Mouse (Mus musculus): Measurements from ENCODE around the gene Rnf144b. TPM values are rescaled to one million over a fixed set of nuclear protein-coding genes. Genes with fewer than 3 reads are reported as not detected.

Rnf144b gene
- polyA plus RNA-seq, 1 experiment from 2014 or later = 2.5 TPM

GRCm38 (mm10) chr13:47192771-47193170, 70.3 kb downstream of the Rnf144b start:
- Histone ChIP-seq H3K9ac (ENCODE audit: low read depth, low read length) (no peak overlapping the region), H3K9me3 (replicated peaks; ENCODE audit: control insufficient read depth, low read length) (no peaks in the 10 kb centered on the region), H3K4me2 (ENCODE audit: low read depth, low read length) (no peak overlapping the region), H3K4me3 (ENCODE audit: low read depth, low read length) (no peak overlapping the region), H3K27ac (ENCODE audit: low read length) (no peak overlapping the region), H3K36me3 (ENCODE audit: control insufficient read depth, insufficient read depth) (no peaks in the 10 kb centered on the region), H3K27me3 (ENCODE audit: control insufficient read depth, insufficient read depth, low read depth, low read length) (peaks cover 14% of the 10 kb centered on the region), H3K4me1 (ENCODE audit: control insufficient read depth, low read depth, low read length) (no peaks in the 10 kb centered on the region; the same call in 1 of the 2 replicates)
- 57% methylated on average over 5 of the region's 5 CpGs for WGBS (ENCODE audit: insufficient replicate concordance)
- ATAC-seq (ENCODE audit: low read depth) = no peak

- H3K27ac ChIP-seq (ENCODE audit: low read length) = peak overlapping the region; percentile 70
- ATAC-seq (ENCODE audit: low read depth) = peak; percentile 63
- H3K27me3 ChIP-seq (ENCODE audit: control insufficient read depth, insufficient read depth, low read depth, low read length) = peaks cover 14% of the 10 kb centered on the region
- no peaks in the 10 kb centered on the region; the same call in 1 of the 2 replicates for H3K4me1 ChIP-seq (ENCODE audit: control insufficient read depth, low read depth, low read length)
- H3K4me2 ChIP-seq (ENCODE audit: low read depth, low read length) = peak overlapping the region; percentile 58
- H3K9me3 ChIP-seq (replicated peaks; ENCODE audit: control insufficient read depth, low read length) = no peaks in the 10 kb centered on the region
- H3K36me3 ChIP-seq (ENCODE audit: control insufficient read depth, insufficient read depth) = no peaks in the 10 kb centered on the region
- H3K9ac ChIP-seq (ENCODE audit: low read depth, low read length) = peak overlapping the region; percentile 56
- peak overlapping the region; percentile 63 for H3K4me3 ChIP-seq (ENCODE audit: low read depth, low read length)
- WGBS (ENCODE audit: insufficient replicate concordance) = 7% methylated on average over 31 of the region's 32 CpGs
These were observed 71.1 kb downstream of the Rnf144b start for GRCm38 (mm10) chr13:47193326-47194153.

GRCm38 (mm10) chr13:47194695-47195094, 72.2 kb downstream of the Rnf144b start:
- peak overlapping the region; percentile 63 for H3K4me3 ChIP-seq (ENCODE audit: low read depth, low read length)
- peak overlapping the region; percentile 49 for H3K9ac ChIP-seq (ENCODE audit: low read depth, low read length)
- H3K4me1 ChIP-seq (ENCODE audit: control insufficient read depth, low read depth, low read length) = no peaks in the 10 kb centered on the region; the same call in 1 of the 2 replicates
- peaks cover 14% of the 10 kb centered on the region for H3K27me3 ChIP-seq (ENCODE audit: control insufficient read depth, insufficient read depth, low read depth, low read length)
- ATAC-seq (ENCODE audit: low read depth) = no peak
- H3K36me3 ChIP-seq (ENCODE audit: control insufficient read depth, insufficient read depth) = no peaks in the 10 kb centered on the region
- H3K27ac ChIP-seq (ENCODE audit: low read length) = peak overlapping the region; percentile 41; the same call in 1 of the 2 replicates
- H3K9me3 ChIP-seq (replicated peaks; ENCODE audit: control insufficient read depth, low read length) = no peaks in the 10 kb centered on the region
- WGBS (ENCODE audit: insufficient replicate concordance) = 7% methylated on average over 11 of the region's 11 CpGs
- H3K4me2 ChIP-seq (ENCODE audit: low read depth, low read length) = peak overlapping the region; percentile 58

- Histone ChIP-seq H3K36me3 (ENCODE audit: control insufficient read depth, insufficient read depth) (no peaks in the 10 kb centered on the region), H3K9ac (ENCODE audit: low read depth, low read length) (no peak overlapping the region), H3K27me3 (ENCODE audit: control insufficient read depth, insufficient read depth, low read depth, low read length) (peaks cover 14% of the 10 kb centered on the region), H3K9me3 (replicated peaks; ENCODE audit: control insufficient read depth, low read length) (no peaks in the 10 kb centered on the region), H3K4me3 (ENCODE audit: low read depth, low read length) (no peak overlapping the region), H3K4me2 (ENCODE audit: low read depth, low read length) (peak overlapping the region; percentile 58), H3K27ac (ENCODE audit: low read length) (no peak overlapping the region), H3K4me1 (ENCODE audit: control insufficient read depth, low read depth, low read length) (no peaks in the 10 kb centered on the region; the same call in 1 of the 2 replicates)
- WGBS (ENCODE audit: insufficient replicate concordance) = 53% methylated on average over 4 of the region's 4 CpGs
- peak; percentile 37; the same call in 1 of the 2 replicates for ATAC-seq (ENCODE audit: low read depth)
These were observed 73.0 kb downstream of the Rnf144b start for GRCm38 (mm10) chr13:47195491-47195890.

GRCm38 (mm10) chr13:47200011-47200670, 77.7 kb downstream of the Rnf144b start:
- WGBS (ENCODE audit: insufficient replicate concordance) = 59% methylated on average over 12 of the region's 12 CpGs
- Histone ChIP-seq H3K9ac (ENCODE audit: low read depth, low read length) (no peak overlapping the region), H3K4me2 (ENCODE audit: low read depth, low read length) (no peak overlapping the region), H3K9me3 (replicated peaks; ENCODE audit: control insufficient read depth, low read length) (no peaks in the 10 kb centered on the region), H3K27me3 (ENCODE audit: control insufficient read depth, insufficient read depth, low read depth, low read length) (no peaks in the 10 kb centered on the region), H3K4me1 (ENCODE audit: control insufficient read depth, low read depth, low read length) (no peaks in the 10 kb centered on the region; the same call in none of the 2 replicates), H3K4me3 (ENCODE audit: low read depth, low read length) (no peak overlapping the region), H3K27ac (ENCODE audit: low read length) (no peak overlapping the region), H3K36me3 (ENCODE audit: control insufficient read depth, insufficient read depth) (no peaks in the 10 kb centered on the region; the same call in 1 of the 2 replicates)
- no peak for ATAC-seq (ENCODE audit: low read depth)

- H3K36me3 ChIP-seq (ENCODE audit: control insufficient read depth, insufficient read depth) = peaks cover 2% of the 10 kb centered on the region
- H3K4me3 ChIP-seq (ENCODE audit: low read depth, low read length) = no peak overlapping the region
- no peak overlapping the region for H3K9ac ChIP-seq (ENCODE audit: low read depth, low read length)
- H3K4me1 ChIP-seq (ENCODE audit: control insufficient read depth, low read depth, low read length) = no peaks in the 10 kb centered on the region; the same call in 1 of the 2 replicates
- WGBS (ENCODE audit: insufficient replicate concordance) = 64% methylated on average over 13 of the region's 13 CpGs
- H3K4me2 ChIP-seq (ENCODE audit: low read depth, low read length) = no peak overlapping the region
- peaks cover 2% of the 10 kb centered on the region; the same call in 1 of the 2 replicates for H3K9me3 ChIP-seq (replicated peaks; ENCODE audit: control insufficient read depth, low read length)
- H3K27me3 ChIP-seq (ENCODE audit: control insufficient read depth, insufficient read depth, low read depth, low read length) = no peaks in the 10 kb centered on the region
- no peak for ATAC-seq (ENCODE audit: low read depth)
- no peak overlapping the region for H3K27ac ChIP-seq (ENCODE audit: low read length)
These were observed 79.6 kb downstream of the Rnf144b start for GRCm38 (mm10) chr13:47201962-47202624.

GRCm38 (mm10) chr13:47210496-47210895, 88.0 kb downstream of the Rnf144b start:
- 49% methylated on average over 4 of the region's 4 CpGs for WGBS (ENCODE audit: insufficient replicate concordance)

GRCm38 (mm10) chr13:47210992-47211391, 88.5 kb downstream of the Rnf144b start:
- H3K9ac ChIP-seq (ENCODE audit: low read depth, low read length) = no peak overlapping the region
- no peak overlapping the region for H3K4me3 ChIP-seq (ENCODE audit: low read depth, low read length)
- peaks cover 7% of the 10 kb centered on the region; the same call in 1 of the 2 replicates for H3K36me3 ChIP-seq (ENCODE audit: control insufficient read depth, insufficient read depth)
- H3K4me1 ChIP-seq (ENCODE audit: control insufficient read depth, low read depth, low read length) = no peaks in the 10 kb centered on the region; the same call in 1 of the 2 replicates
- no peak for ATAC-seq (ENCODE audit: low read depth)
- WGBS (ENCODE audit: insufficient replicate concordance) = 66% methylated on average over 6 of the region's 6 CpGs
- H3K9me3 ChIP-seq (replicated peaks; ENCODE audit: control insufficient read depth, low read length) = peaks cover 2% of the 10 kb centered on the region; the same call in 1 of the 2 replicates
- H3K4me2 ChIP-seq (ENCODE audit: low read depth, low read length) = no peak overlapping the region
- H3K27me3 ChIP-seq (ENCODE audit: control insufficient read depth, insufficient read depth, low read depth, low read length) = no peaks in the 10 kb centered on the region
- H3K27ac ChIP-seq (ENCODE audit: low read length) = no peak overlapping the region

More at GRCm38 (mm10) chr13:47210496-47210895, 88.0 kb downstream of the Rnf144b start:
- Histone ChIP-seq H3K4me1 (ENCODE audit: control insufficient read depth, low read depth, low read length) (no peaks in the 10 kb centered on the region; the same call in 1 of the 2 replicates), H3K36me3 (ENCODE audit: control insufficient read depth, insufficient read depth) (peaks cover 7% of the 10 kb centered on the region; the same call in 1 of the 2 replicates), H3K9ac (ENCODE audit: low read depth, low read length) (no peak overlapping the region), H3K27ac (ENCODE audit: low read length) (no peak overlapping the region), H3K9me3 (replicated peaks; ENCODE audit: control insufficient read depth, low read length) (peaks cover 2% of the 10 kb centered on the region; the same call in 1 of the 2 replicates), H3K4me3 (ENCODE audit: low read depth, low read length) (no peak overlapping the region), H3K27me3 (ENCODE audit: control insufficient read depth, insufficient read depth, low read depth, low read length) (no peaks in the 10 kb centered on the region), H3K4me2 (ENCODE audit: low read depth, low read length) (no peak overlapping the region)
- no peak for ATAC-seq (ENCODE audit: low read depth)
